Mouse (Mus musculus): ENCODE data around the gene Fgfr4. TPM values are rescaled to one million over a fixed set of nuclear protein-coding genes. Genes with fewer than 3 reads are reported as not detected.

The Fgfr4 gene
- polyA plus RNA-seq, 1 experiment from 2014 or later = 19.8 TPM

DNA sequence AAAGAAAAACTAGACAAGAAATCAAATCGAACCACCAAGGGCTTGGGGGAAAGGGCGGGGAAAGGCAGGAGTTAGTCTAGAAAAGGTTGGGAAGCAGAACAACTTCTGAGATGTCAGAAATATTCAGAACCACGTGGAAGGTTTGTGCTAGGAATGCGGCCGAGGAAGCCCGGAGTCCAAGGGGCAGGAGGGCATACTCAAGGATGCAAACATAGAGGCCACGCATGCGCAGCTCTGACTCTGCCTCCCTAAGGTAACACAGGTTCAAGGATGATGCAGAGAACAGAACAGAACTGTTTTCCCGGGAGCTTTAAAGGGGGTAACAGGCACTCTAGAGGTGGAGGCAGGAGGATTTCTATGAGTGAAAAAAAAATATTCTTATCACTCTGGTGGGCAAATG is 51.3 kb downstream of the Fgfr4 start:
- no peaks in the 10 kb centered on the region for H3K36me3 ChIP-seq
- no peaks in the 10 kb centered on the region for H3K4me1 ChIP-seq
- no peaks in the 10 kb centered on the region for H3K9me3 ChIP-seq (replicated peaks)
- 67% methylated on average over 9 of the region's 9 CpGs for WGBS
- no peak overlapping the region for H3K27ac ChIP-seq
- no peak overlapping the region for H3K4me2 ChIP-seq
- H3K9ac ChIP-seq = no peak overlapping the region
- no peaks in the 10 kb centered on the region for H3K27me3 ChIP-seq
- H3K4me3 ChIP-seq (replicated peaks) = no peak overlapping the region
- no peak for ATAC-seq (replicated peaks; ENCODE audit: low FRiP score)

DNA sequence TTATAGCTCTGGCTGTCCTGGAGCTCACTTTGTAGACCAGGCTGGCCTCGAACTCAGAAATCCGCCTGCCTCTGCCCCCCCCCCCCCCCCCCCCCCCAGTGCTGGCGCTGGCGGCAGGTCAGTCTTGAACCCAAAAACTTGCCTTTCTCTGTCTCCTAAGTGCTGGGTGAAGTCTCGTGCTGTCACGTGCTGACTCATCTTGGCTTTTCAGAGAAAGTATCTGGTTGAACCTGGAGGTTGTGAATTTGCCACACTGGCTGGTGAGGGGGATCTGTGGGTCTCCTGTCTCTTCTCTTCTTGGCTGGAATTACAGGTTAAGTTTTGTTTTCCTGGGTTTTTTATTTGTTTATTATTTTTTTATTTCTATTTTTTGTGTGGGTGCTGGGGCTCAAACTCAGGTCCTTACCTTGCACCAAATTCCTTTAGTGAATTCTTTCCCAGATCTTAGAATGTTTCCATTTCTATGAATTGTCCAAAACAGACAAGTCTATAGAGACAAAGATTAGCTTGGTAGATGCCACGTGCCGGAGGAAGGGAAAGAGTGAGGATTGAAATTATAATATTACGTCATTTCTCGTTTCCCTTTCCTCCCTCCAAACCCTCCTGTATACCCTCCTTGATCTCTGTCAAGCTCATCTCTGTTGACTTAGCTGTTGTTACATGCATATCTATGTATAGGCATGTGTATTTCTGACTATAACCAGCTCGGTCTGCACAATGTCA is 52.4 kb downstream of the Fgfr4 start:
- Histone ChIP-seq H3K9ac (no peak overlapping the region), H3K4me1 (peaks cover 7% of the 10 kb centered on the region), H3K27ac (no peak overlapping the region), H3K4me3 (replicated peaks) (no peak overlapping the region), H3K27me3 (no peaks in the 10 kb centered on the region), H3K9me3 (replicated peaks) (no peaks in the 10 kb centered on the region), H3K4me2 (no peak overlapping the region), H3K36me3 (no peaks in the 10 kb centered on the region)
- ATAC-seq (replicated peaks; ENCODE audit: low FRiP score) = no peak
- 88% methylated on average over 9 of the region's 11 CpGs for WGBS

DNA sequence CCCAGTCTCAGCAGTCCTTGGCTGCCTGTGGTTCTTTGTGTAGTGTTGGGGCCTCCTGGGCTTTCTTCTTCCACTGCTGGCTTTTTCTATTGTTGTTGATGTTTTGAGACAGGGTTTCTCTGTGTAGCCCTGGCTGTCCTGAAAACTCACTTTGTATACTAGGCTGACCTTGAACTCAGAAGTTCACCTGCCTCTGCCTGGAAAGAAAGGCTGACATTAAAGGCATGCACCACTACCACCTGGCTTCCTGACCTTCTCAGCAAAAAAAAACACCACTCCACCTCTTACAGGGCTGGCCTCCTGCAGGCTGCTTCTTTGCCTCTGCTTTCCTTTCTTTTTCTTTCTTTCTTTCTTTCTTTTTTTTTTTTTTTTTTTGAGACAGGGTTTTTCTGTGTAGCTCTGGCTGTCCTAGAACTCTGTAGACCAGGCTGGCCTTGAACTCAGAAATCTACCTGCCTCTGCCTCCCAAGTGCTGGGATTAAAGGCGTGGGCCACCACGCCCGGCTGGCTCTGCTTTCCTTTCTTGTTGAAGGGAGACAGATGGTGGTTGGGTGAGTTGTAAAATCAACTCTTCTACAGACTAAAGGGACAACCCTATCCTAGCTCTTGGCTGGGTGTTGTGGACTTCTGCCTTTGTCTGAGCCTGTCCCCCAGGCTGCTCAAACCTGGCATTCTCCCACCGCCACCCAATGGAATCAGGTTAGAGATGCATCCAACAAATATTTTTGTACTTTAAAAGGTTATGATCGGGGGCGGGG is 53.2 kb downstream of the Fgfr4 start:
- H3K9ac ChIP-seq = no peak overlapping the region
- 95% methylated on average over 6 of the region's 6 CpGs for WGBS
- no peaks in the 10 kb centered on the region for H3K9me3 ChIP-seq (replicated peaks)
- no peak for ATAC-seq (replicated peaks; ENCODE audit: low FRiP score)
- no peak overlapping the region for H3K4me2 ChIP-seq
- no peaks in the 10 kb centered on the region for H3K36me3 ChIP-seq
- H3K4me3 ChIP-seq (replicated peaks) = no peak overlapping the region
- peaks cover 15% of the 10 kb centered on the region for H3K4me1 ChIP-seq
- H3K27me3 ChIP-seq = no peaks in the 10 kb centered on the region
- no peak overlapping the region for H3K27ac ChIP-seq

DNA sequence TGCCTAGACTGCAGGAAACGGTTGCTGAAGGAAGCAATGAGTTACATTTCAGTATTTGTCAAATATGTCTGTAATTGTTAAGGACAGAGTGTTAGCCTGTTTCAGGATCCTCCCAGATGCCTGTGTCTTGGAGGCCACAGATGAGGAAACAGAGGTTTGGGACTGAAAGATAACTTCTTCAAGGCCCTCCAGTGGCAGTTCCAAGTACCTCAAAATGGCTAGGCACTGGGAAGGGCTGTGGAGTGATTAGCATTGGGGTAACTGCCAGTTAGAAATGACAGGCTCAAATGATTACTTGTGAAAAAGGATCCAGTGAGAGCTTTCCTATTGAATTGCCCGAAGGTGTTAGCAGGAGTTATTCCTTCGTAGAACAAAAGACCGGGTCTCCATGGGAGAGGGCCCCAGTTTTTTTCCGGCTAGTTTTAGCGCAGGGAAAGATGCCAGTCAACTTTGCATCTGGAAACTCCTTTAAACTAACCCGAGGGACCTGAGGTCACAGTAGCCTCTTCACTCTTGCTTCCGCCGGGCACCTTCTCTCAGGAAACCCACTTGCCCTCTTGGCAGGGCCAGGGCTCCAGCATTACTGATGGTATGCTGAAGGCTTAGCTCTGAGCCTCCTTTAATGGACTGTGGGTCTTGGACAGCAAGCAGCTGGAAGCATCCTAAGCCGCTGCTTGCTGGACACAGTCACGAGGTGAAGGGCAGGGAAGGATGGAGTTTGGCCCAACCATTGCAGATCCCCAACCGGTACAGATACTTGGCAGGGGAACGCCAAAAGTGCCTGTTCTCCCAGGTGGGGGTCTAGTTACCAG is 56.6 kb downstream of the Fgfr4 start:
- Histone ChIP-seq H3K27ac (peak overlapping the region; percentile 98), H3K27me3 (no peaks in the 10 kb centered on the region), H3K9me3 (replicated peaks) (no peaks in the 10 kb centered on the region), H3K4me1 (peaks cover 35% of the 10 kb centered on the region), H3K9ac (no peak overlapping the region), H3K36me3 (peaks cover 9% of the 10 kb centered on the region), H3K4me2 (no peak overlapping the region), H3K4me3 (replicated peaks) (no peak overlapping the region)
- WGBS = 70% methylated on average over 13 of the region's 13 CpGs
- no peak for ATAC-seq (replicated peaks; ENCODE audit: low FRiP score)

DNA sequence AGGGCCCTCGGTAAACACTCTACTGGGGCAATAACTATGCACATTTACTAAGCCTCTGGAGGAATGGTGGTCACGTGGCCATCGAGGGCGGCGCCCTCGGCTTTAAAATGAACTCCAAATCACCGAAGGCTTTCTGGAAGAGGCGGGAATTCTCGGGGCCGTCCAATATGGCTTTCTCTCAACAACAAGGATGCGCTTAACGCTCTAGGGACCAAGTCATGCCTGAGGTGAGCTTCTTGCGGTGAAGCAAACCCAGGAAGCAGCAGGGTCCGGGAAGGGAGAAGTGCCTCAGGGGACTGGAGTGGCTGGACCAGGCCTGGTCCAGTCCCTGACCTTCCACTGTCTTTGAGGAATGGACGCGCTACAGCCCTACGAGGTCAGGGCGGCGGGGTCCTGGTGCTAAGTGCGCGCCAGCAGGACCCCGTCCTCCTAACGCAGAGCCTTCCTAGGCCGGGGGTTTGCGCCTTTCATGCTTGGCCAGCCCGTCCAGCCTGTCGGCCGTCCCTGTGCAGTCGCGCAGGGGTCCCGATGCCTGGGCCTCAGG is 57.3 kb downstream of the Fgfr4 start, which contains the start of gene Nsd1:
TSS of gene Nsd1 (plus strand) at position 134 of the 544 bp plus-strand sequence.
- Histone ChIP-seq H3K36me3 (peaks cover 15% of the 10 kb centered on the region), H3K4me1 (peaks cover 42% of the 10 kb centered on the region), H3K4me2 (peak within 1 kb of the TSS; percentile 85), H3K9ac (peak within 1 kb of the TSS; percentile 78), H3K4me3 (replicated peaks) (peak within 1 kb of the TSS; percentile 80), H3K27me3 (no peaks in the 10 kb centered on the region), H3K27ac (peak within 1 kb of the TSS; percentile 98), H3K9me3 (replicated peaks) (no peaks in the 10 kb centered on the region)
- ATAC-seq (replicated peaks; ENCODE audit: low FRiP score) = no peak
- 27% methylated on average over 31 of the region's 31 CpGs for WGBS

DNA sequence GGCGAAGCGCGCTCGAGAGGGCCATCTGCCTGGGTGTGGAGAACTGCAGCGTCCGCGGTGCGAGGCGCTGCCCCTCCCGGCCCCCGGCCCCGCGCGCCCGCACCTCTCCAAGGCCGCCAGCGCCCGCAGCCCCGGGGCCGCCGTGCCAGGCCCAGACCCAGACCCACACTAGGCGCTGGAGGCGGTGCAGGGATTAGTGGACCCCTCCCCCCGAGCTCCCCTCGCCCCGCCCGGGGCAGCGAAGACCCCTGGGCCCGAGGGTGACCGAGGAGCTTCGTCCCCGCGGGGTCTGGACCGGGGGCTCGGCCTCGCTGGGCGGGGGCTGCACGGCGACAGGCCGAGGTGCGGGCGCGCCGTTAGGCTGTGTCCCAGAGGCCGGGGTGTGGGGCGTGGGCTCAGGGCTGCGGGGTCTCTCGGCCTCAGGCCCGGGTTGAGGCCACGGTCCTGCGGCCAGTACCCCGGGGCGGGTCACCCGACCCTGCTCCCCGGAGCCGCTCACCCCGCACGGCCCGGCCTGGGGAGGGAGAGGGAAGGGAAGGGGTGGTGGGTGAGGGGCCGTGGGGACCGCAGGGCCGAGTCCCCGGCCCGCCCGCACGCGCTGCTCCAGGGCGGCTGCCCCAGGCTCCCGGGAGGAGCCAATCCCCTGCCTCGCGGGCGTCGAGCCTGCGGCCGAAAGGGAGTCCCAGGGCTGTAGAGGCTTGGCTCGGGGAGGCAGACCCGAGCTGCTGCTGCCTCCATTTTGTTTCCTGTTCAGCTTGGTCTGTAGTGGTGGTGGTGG is 57.9 kb downstream of the Fgfr4 start:
- peaks cover 17% of the 10 kb centered on the region for H3K36me3 ChIP-seq
- peak; percentile 66 for ATAC-seq (replicated peaks; ENCODE audit: low FRiP score)
- WGBS = 1% methylated on average over 74 of the region's 77 CpGs

DNA sequence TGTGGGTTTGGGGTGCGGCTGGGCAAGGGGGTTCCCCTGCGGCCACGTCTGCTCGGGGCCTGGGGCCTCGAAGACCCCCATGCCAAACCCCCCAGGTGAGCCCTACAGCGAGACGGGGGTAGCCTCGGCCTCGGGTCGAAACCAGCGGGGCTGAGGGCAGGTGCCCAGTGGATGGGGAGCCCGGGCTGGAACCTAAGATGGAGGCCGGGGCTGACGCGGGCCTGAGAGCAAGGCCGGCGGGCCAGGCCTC is 58.5 kb downstream of the Fgfr4 start:
- Histone ChIP-seq H3K27me3 (no peaks in the 10 kb centered on the region), H3K4me1 (peaks cover 51% of the 10 kb centered on the region), H3K9ac (peak overlapping the region; percentile 78), H3K4me2 (peak overlapping the region; percentile 85), H3K4me3 (replicated peaks) (peak overlapping the region; percentile 80), H3K9me3 (replicated peaks) (no peaks in the 10 kb centered on the region), H3K27ac (peak overlapping the region; percentile 98), H3K36me3 (peaks cover 20% of the 10 kb centered on the region)
- peak; percentile 77; the same call in 1 of the 2 replicates for ATAC-seq (replicated peaks; ENCODE audit: low FRiP score)
- WGBS = under 1% methylated on average over 17 of the region's 17 CpGs

More for the DNA sequence above, 57.9 kb downstream of the Fgfr4 start:
- Histone ChIP-seq H3K27me3 (no peaks in the 10 kb centered on the region), H3K4me2 (peak overlapping the region; percentile 85), H3K27ac (peak overlapping the region; percentile 98), H3K9me3 (replicated peaks) (no peaks in the 10 kb centered on the region), H3K4me1 (peaks cover 47% of the 10 kb centered on the region), H3K4me3 (replicated peaks) (peak overlapping the region; percentile 80), H3K9ac (peak overlapping the region; percentile 78)

DNA sequence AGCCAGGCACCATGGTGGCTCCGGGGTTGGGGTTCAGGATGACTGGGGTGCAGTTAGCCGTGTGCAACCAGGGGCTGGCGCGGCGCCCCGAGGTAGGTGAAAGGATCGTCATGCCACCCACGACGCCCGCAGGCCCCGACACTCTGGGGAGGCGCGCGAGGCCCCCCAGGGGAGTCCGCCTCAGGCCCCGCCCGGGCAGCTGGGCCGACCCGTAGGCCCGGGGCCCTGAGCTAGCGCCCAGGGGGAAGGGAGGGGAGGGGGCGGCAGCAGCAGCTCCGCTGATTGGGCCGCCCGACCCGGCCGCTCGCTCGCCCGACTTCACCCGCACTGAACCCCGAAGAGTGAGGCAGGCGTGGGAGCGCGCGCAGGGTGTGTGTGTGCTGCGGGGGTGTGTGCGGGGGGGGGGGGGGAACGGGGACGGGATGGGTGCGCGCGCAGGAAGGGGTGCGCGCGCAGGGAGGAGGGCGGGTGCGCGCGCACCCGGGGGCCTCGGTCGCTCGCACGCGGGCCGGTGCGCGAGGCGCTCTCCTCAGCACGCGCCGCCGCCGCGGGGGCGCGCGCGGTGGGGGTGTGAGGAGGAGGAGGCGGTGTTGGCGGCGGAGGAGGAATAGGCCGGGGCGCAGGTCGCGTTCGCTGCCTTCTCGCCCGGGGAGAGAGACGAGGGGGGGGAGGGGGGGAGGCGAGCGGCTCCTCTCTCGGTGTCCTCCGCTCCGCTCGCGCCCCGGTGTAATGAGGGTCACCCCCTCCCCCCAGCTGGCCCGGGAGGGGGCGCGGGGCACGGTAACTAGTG is 59.0 kb downstream of the Fgfr4 start:
- Histone ChIP-seq H3K27ac (peak overlapping the region; percentile 98), H3K9ac (peak overlapping the region; percentile 96)
- WGBS = under 1% methylated on average over 28 of the region's 93 CpGs

DNA sequence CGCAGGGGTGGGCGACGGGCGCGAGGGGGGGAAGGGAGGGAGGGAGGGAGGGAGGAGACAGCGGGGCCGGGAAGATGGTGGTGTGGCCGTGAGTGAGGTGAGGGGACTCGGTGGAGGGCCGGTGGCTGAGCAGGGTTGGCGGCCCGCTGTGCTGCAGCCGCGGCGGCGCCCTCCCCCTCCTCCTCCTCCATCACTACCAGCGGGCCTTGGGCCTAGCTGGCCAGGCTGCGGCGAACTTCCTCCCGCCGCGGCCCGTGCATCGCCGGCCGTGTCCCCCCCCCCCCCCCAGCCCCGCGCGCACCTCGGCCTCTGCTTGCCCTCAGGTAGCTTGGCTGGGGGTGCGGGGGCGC is 59.5 kb downstream of the Fgfr4 start:
- Histone ChIP-seq H3K4me2 (peak overlapping the region; percentile 85), H3K9me3 (replicated peaks) (no peaks in the 10 kb centered on the region), H3K4me1 (peaks cover 61% of the 10 kb centered on the region), H3K9ac (peak overlapping the region; percentile 96), H3K27ac (peak overlapping the region; percentile 98), H3K36me3 (peaks cover 31% of the 10 kb centered on the region), H3K27me3 (no peaks in the 10 kb centered on the region), H3K4me3 (replicated peaks) (peak overlapping the region; percentile 80)
- peak; percentile 54 for ATAC-seq (replicated peaks; ENCODE audit: low FRiP score)
- WGBS = 0% methylated on average over 6 of the region's 32 CpGs

More for the DNA sequence above, 59.0 kb downstream of the Fgfr4 start:
- Histone ChIP-seq H3K9me3 (replicated peaks) (no peaks in the 10 kb centered on the region), H3K4me1 (peaks cover 56% of the 10 kb centered on the region), H3K36me3 (peaks cover 26% of the 10 kb centered on the region), H3K4me3 (replicated peaks) (peak overlapping the region; percentile 80), H3K4me2 (peak overlapping the region; percentile 85), H3K27me3 (no peaks in the 10 kb centered on the region)
- peak; percentile 84 for ATAC-seq (replicated peaks; ENCODE audit: low FRiP score)

DNA sequence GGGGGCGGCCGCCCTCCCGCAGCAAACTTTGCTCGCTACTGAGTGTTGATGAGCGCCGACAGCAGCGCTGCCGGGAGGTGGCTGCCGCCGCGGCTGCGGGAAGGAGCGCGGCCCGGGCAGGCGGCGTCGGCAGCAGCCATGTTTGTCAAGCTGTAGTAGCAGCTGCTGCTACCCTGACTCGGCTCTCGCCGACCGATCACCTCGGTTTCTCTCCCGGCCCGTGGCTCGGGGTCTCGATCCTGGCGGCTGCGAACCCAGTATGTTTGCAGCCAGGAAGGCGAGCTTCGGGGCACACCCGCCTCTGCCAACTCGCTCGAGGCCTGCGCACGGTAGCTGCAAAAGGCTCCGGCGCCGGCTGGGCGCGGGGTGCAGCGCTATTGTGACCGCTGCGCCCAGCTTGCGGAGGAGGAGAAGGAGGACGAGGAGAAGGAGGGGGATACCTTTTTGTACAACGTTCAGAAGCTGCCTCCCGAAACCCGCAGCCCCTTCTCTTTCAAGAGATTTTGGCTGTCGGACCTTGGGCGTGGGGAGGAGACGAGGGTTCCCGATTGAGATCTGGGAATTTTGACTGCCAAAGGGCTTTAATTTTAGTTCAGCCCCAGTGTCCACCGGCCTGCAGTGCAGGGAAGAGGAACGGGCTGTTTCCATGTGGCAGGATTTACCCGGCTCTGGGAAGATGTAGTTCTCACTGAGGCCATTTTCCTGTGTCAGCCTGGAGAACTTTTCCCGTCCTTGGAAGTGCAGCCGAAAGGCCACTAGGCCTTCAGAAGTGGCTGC is 60.1 kb downstream of the Fgfr4 start:
- peak overlapping the region; percentile 85 for H3K4me2 ChIP-seq
- under 1% methylated on average over 57 of the region's 58 CpGs for WGBS
- no peak for ATAC-seq (replicated peaks; ENCODE audit: low FRiP score)

More for the DNA sequence above, 60.1 kb downstream of the Fgfr4 start:
- Histone ChIP-seq H3K4me3 (replicated peaks) (peak overlapping the region; percentile 80), H3K27ac (peak overlapping the region; percentile 98), H3K9me3 (replicated peaks) (no peaks in the 10 kb centered on the region), H3K9ac (peak overlapping the region; percentile 96), H3K27me3 (no peaks in the 10 kb centered on the region), H3K36me3 (peaks cover 37% of the 10 kb centered on the region), H3K4me1 (peaks cover 64% of the 10 kb centered on the region)
